Mouse (Mus musculus): ENCODE measurements around the gene Dgkq.

DNA sequence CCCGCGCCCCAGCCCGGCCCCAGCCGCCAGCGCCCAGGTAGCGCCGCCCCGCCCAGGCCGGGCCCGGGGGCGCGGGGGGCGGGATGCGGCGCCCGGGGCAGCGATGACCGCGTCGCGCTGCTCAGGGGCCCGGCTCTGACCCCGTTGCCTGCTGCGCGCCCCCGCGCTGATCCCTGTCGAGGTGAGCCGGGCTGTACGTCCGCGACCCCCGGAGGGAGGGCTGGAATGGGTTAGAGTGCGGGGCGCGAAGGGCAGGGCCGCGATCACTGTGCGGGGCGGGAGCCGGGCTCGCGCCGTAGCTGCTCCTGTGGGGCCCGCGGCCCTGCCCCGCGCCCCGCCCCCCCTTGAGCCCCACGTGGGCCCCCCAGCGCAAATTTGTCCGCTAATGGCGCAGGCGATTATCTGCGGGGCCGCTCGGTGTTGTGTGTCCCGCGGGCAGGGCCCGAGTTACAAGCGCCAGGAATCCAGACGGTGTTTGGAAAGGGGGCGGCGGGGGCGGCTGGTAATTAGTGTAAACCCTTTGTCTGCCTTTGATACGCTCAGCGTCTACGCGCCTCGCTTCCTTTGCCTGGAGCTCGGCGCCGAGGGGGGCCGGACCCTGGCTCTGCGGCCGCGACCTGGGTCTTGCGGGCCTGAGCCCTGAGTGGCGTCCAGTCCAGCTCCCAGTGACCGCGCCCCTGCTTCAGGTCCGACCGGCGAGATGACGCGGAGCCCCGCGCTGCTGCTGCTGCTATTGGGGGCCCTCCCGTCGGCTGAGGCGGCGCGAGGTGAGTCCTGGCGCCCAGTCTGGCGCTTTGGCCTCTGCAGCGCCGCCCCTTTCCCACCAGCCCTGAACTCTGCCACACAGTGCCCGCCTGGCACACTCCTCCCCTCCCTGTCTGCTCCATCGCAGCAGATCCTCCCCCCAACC, 25.1 kb upstream of the Dgkq start:
- no peak for TF ChIP-seq HCFC1 (IDR thresholded peaks at IDR 0.05; ENCODE audit: borderline replicate concordance, insufficient read depth, low read length)
- no peak for TF ChIP-seq ZNF384 (IDR thresholded peaks at IDR 0.05; ENCODE audit: low read depth, low read length)
